In the genomic region with DNA sequence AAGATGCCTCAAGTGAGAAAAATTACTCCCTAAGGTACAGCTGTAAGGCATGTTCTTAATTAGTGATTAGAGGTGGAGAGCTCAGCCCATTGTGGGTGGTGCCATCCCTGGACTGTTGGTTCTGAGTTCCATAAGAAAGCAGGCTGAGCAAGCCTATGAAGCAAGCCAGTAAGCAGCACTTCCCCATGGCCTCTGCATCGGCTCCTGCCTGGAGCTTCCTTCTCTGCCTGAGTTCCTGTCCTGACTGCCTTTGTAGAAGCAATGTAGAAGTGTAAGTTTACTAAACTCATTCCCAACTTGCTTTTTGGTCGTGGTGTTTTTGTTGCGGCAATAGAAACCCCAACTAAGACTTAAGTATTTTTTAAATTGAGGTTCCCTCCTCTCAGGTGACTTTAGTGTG, we compare ENCODE assay signal across 21 mouse cellular contexts. TPM values are rescaled to one million over a fixed set of nuclear protein-coding genes. Genes with fewer than 3 reads are reported as not detected.
DNase-seq lines count a peak whose midpoint lies in the region; ATAC-seq lines count a peak whose summit lies in the region.
"Had no signal": no experiment of that assay in that cellular context is flagged by ENCODE, and none has a peak within 500 bp of the region (broad histone marks: within the 10 kb centered on the region; RNA-seq: fewer than 3 reads in every experiment).

No protein-coding gene starts in this region.

- H3K4me2 ChIP-seq in hindbrain, embryonic 11.5 days (replicated peaks; ENCODE audit: low read depth, low read length) = no peak overlapping the region

- no peaks in the 10 kb centered on the region for H3K4me1 ChIP-seq in hindbrain, embryonic 11.5 days (replicated peaks; ENCODE audit: control insufficient read depth, insufficient read depth, low read length)

- no peaks in the 10 kb centered on the region for H3K36me3 ChIP-seq in hindbrain, embryonic 11.5 days (ENCODE audit: control insufficient read depth, insufficient read depth, low read length)

- peak; percentile 73 for ATAC-seq in granulocyte monocyte progenitor cell, adult 5-6 weeks (replicated peaks; ENCODE audit: poor library complexity, severe bottlenecking)
- ATAC-seq in megakaryocyte, adult 5-6 weeks (ENCODE audit: poor library complexity, severe bottlenecking) = peak; percentile 60
- ATAC-seq in megakaryocyte progenitor cell, adult 5-6 weeks (replicated peaks; ENCODE audit: poor library complexity) = peak; percentile 52; the same call in 1 of the 2 replicates
- ATAC-seq in megakaryocyte-erythroid progenitor cell, adult 5-6 weeks (replicated peaks; ENCODE audit: low FRiP score, low TSS enrichment, poor library complexity, severe bottlenecking) = no peak
- ATAC-seq in hindbrain, embryonic 11.5 days (ENCODE audit: low FRiP score) = no peak
- ATAC-seq: activated CD4-positive, CD25-positive, alpha-beta regulatory T cell, adult 4 months; CD4-positive, CD25-positive, alpha-beta regulatory T cell, adult 4 months; Patski had no signal

- no peak overlapping the region for H3K4me3 ChIP-seq in hindbrain, embryonic 11.5 days (ENCODE audit: low read depth, low read length)

- no peaks in the 10 kb centered on the region for H3K27me3 ChIP-seq in hindbrain, embryonic 11.5 days (ENCODE audit: control insufficient read depth, insufficient read depth, low read length)
- H3K27me3 ChIP-seq: CH12.LX, Patski had no signal

- H3K27ac ChIP-seq in hindbrain, embryonic 11.5 days (ENCODE audit: low read depth, low read length) = no peak overlapping the region

- no peak for DNase-seq in gastrocnemius, postnatal 10 days
- DNase-seq in hindbrain, embryonic 11.5 days (ENCODE audit: low spot score) = no peak
- DNase-seq: adrenal gland, adult 2 months; adrenal gland, adult 8-10 months; adrenal gland, postnatal 10 days; adrenal gland, postnatal 14 days; adrenal gland, postnatal 25 days; adrenal gland, postnatal 36 days; B cell, adult 2 months; cerebellum, adult 11 months; cerebellum, adult 11-12 months; cerebellum, adult 18-20 months had no signal

- no peak overlapping the region for H3K9ac ChIP-seq in hindbrain, embryonic 11.5 days (ENCODE audit: low read depth, low read length)

- WGBS in hindbrain, embryonic 11.5 days = 91% methylated on average over 3 of the region's 3 CpGs

- H3K9me3 ChIP-seq in hindbrain, embryonic 11.5 days (ENCODE audit: control insufficient read depth, low read length) = no peaks in the 10 kb centered on the region
- H3K9me3 ChIP-seq: G1E had no signal

RNA-seq across cellular contexts. Expression of gene Pkn2, which starts 8.6 kb away (rescaled TPM):
- total RNA-seq in granulocyte monocyte progenitor cell, adult 5-6 weeks (2014; fragmentation: Nextera tagmentation) = 24.6 and 28.4 TPM in 2 replicates
- total RNA-seq in granulocyte monocyte progenitor cell, adult 5-6 weeks (2017) = 58.6 and 62.2 TPM in 2 replicates
- 34.1 and 39.6 TPM in 2 replicates for total RNA-seq in megakaryocyte, adult 5-6 weeks (2015)
- total RNA-seq in megakaryocyte, adult 5-6 weeks (2017) = 45.2 and 45.5 TPM in 2 replicates
- total RNA-seq in megakaryocyte progenitor cell, adult 5-6 weeks (2015) = 42.1 and 51.9 TPM in 2 replicates
- total RNA-seq in megakaryocyte progenitor cell, adult 5-6 weeks (2017) = 51.3 and 53.8 TPM in 2 replicates
- 59.7 and 69.4 TPM in 2 replicates for total RNA-seq in megakaryocyte-erythroid progenitor cell, adult 5-6 weeks (2014; fragmentation: Nextera tagmentation)
- total RNA-seq in megakaryocyte-erythroid progenitor cell, adult 5-6 weeks (2017) = 78.4 and 95.0 TPM in 2 replicates
- total RNA-seq in gastrocnemius, postnatal 10 days (2021) = 10 to 100 TPM; 34.7 to 44.0 TPM
- polyA plus RNA-seq in hindbrain, embryonic 11.5 days (2014; fragmentation: Nextera tagmentation; extraction: Ambion mirVana) = 42.5 and 48.6 TPM in 2 replicates

Comparison
In these comparisons a context has a peak if more than half of its experiments do, and no peak if none do; other contexts are left out.
1. ATAC-seq: peak in granulocyte monocyte progenitor cell, adult 5-6 weeks (single experiment), megakaryocyte, adult 5-6 weeks (single experiment) and megakaryocyte progenitor cell, adult 5-6 weeks (single experiment); none in megakaryocyte-erythroid progenitor cell, adult 5-6 weeks (single experiment) and hindbrain, embryonic 11.5 days (single experiment).